Mouse (Mus musculus) bone marrow, adult 2 months (tissue): Measurements from ENCODE around the gene 4930402H24Rik. TPM values are rescaled to one million over a fixed set of nuclear protein-coding genes. Genes with fewer than 3 reads are reported as not detected.

ENCODE experiments used
- H3K27ac ChIP-seq: fragments of 200-500 bp; 2 replicates; pipeline ENCODE4 v1.5.1; 2012; ENCODE audit warnings: low read depth, mild to moderate bottlenecking, control low read depth, inconsistent platforms, low read length; ENCODE audit not compliant: control insufficient read depth, poor library complexity, insufficient read depth
- H3K4me1 ChIP-seq: fragments of 200-500 bp; 2 replicates; pipeline ENCODE4 v1.6.1; 2011; ENCODE audit warnings: low read length; ENCODE audit not compliant: control insufficient read depth, insufficient read depth
- H3K4me3 ChIP-seq: fragments of 200-500 bp; replicated peaks from 2 replicates; pipeline ENCODE3; 2011; ENCODE audit warnings: mild to moderate bottlenecking, low read depth, low read length, control low read depth; ENCODE audit not compliant: control insufficient read depth
- CTCF ChIP-seq: fragments of 200-500 bp; IDR thresholded peaks from 2 replicates; pipeline ENCODE4 v1.5.1; 2011; ENCODE audit warnings: low read length, control low read depth; ENCODE audit not compliant: control insufficient read depth, insufficient read depth
- POLR2A ChIP-seq: fragments of 200-500 bp; IDR thresholded peaks from 2 replicates; pipeline ENCODE4 v1.6.1; 2011; ENCODE audit warnings: low read depth, mild to moderate bottlenecking, control low read depth, low read length, borderline replicate concordance; ENCODE audit not compliant: control insufficient read depth
- WGBS: fragments of 180-500 bp; shearing (Covaris S2); methylation state at CpG from one replicate; pipeline ENCODE4 v1.1.7; 2018; 5-methylcytosine and 5-hydroxymethylcytosine counted together
- polyA plus RNA-seq: library from polyadenylated mRNA; stranded (reverse); fragments of >200 nt; gene quantifications from 2 replicates; pipeline ENCODE4 v1.2.4, GENCODE M21; 2011; ENCODE audit warnings: low replicate concordance; ENCODE audit not compliant: missing spikeins, insufficient read depth, insufficient read length

The 4930402H24Rik gene
- polyA plus RNA-seq, 1 experiment: 26.6 TPM

DNA sequence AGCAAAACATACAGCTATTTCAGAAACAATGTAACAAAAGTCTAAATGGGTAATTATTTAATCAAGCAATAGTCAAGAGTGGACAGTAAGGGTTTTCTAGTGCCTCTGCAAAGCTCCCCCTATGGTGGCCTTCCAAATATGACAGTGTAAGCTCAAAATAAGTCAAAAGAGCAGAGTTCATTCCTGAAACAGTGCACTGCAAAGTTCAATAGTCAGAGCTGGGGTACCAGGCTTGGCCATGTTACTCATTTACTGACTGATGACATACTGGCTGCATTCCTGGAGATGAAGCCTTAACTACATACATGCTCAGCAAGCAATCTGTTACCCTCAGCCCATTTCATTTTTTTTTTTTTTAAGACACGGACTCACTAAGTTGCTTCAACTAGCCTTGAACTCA is 91.7 kb downstream of the 4930402H24Rik start:
- 98% methylated on average over 1 of the region's 1 CpGs for WGBS
- TF ChIP-seq CTCF (no peak), POLR2A (no peak)
- no peak overlapping the region for H3K27ac ChIP-seq

GRCm38 (mm10) chr2:130813729-130814128 is 92.5 kb downstream of the 4930402H24Rik start:
- no peak overlapping the region for H3K27ac ChIP-seq
- H3K4me1 ChIP-seq: no peaks in the 10 kb centered on the region; the same call in 1 of the 2 replicates
- WGBS: 87% methylated on average over 6 of the region's 6 CpGs
- no peak for TF ChIP-seq POLR2A
- no peak for TF ChIP-seq CTCF
- no peak overlapping the region for H3K4me3 ChIP-seq

More for the DNA sequence above, 91.7 kb downstream of the 4930402H24Rik start:
- Histone ChIP-seq H3K4me1 (no peaks in the 10 kb centered on the region; the same call in 1 of the 2 replicates), H3K4me3 (no peak overlapping the region)

GRCm38 (mm10) chr2:130812487-130812886 is 93.7 kb downstream of the 4930402H24Rik start:
- WGBS: 90% methylated on average over 1 of the region's 1 CpGs
- Histone ChIP-seq H3K27ac (no peak overlapping the region), H3K4me3 (no peak overlapping the region), H3K4me1 (no peaks in the 10 kb centered on the region; the same call in 1 of the 2 replicates)
- no peak for TF ChIP-seq CTCF
- no peak for TF ChIP-seq POLR2A

- TF ChIP-seq CTCF (no peak), POLR2A (no peak)
- H3K4me3 ChIP-seq: no peak overlapping the region
- 94% methylated on average over 3 of the region's 3 CpGs for WGBS
- no peaks in the 10 kb centered on the region for H3K4me1 ChIP-seq
- no peak overlapping the region for H3K27ac ChIP-seq
Measured at GRCm38 (mm10) chr2:130805146-130805545, 101.1 kb downstream of the 4930402H24Rik start.

GRCm38 (mm10) chr2:130803706-130804105 is 102.5 kb downstream of the 4930402H24Rik start:
- WGBS: 91% methylated on average over 25 of the region's 25 CpGs
- Histone ChIP-seq H3K4me1 (no peaks in the 10 kb centered on the region), H3K4me3 (no peak overlapping the region), H3K27ac (no peak overlapping the region)
- no peak for TF ChIP-seq POLR2A
- TF ChIP-seq CTCF: no peak

DNA sequence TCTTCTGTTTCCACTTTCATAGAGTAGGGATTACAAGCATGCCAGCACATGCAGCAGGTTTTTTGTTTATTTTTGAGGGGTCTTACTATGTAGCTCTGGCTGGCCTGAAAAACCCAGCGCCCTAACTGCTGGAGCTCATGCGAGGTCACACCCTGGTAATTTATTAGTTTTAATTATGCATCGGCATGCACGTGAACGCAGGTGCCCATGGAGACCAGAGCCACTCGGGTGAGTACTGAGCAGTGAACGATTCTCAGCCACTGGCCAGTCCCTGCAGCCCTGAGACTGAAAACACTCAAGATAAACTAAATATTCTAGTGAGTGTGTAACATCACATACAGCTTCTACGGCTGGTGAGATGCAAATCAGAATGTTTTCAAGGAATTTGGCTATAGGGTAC is 110.5 kb downstream of the 4930402H24Rik start:
- 93% methylated on average over 8 of the region's 8 CpGs for WGBS
- H3K4me1 ChIP-seq: no peaks in the 10 kb centered on the region
- no peak overlapping the region for H3K27ac ChIP-seq
- no peak overlapping the region for H3K4me3 ChIP-seq
- TF ChIP-seq POLR2A (no peak), CTCF (no peak)

DNA sequence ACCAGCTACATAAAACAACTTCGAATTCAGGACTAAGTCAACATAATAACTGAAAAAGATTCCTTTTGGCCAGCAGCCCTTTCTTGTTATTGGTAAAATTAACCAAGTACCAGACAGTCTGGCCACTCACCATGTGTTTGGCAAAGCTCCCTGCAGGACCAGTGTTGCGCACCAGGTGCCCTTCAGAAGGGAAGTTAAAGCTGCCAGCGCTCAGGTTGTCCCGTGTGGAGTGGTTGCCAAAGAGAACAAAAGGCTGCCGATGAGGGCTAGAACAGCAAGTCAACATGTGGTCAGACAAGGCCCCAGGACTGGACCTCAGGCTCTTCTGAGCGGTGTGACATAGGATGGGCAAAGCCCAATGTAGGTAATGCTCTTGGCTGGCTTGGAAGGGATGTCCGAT is 114.5 kb downstream of the 4930402H24Rik start:
- TF ChIP-seq POLR2A: no peak
- no peak for TF ChIP-seq CTCF
- Histone ChIP-seq H3K4me1 (no peaks in the 10 kb centered on the region), H3K4me3 (no peak overlapping the region), H3K27ac (no peak overlapping the region)
- WGBS: 87% methylated on average over 7 of the region's 7 CpGs

DNA sequence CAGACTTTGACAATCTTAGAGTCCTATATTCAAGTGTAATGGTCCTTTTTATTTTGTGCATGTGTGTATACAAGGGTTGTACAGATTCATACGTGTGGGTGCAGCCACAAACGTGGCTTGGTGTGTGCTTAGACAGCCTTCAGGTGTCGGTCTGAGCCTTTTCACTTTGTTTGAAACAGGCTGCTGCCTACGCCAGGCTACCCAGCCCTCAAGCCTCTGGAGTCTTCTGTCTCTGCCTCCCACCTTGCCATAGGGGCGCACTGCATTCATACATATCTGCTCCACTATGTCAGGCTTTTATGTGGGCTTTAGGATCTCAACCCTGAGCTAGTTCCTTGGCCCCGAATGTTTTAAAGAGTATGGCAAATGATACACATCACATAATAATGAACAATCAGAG is 116.6 kb downstream of the 4930402H24Rik start:
- H3K4me1 ChIP-seq: no peaks in the 10 kb centered on the region
- 86% methylated on average over 6 of the region's 6 CpGs for WGBS
- TF ChIP-seq CTCF: no peak
- TF ChIP-seq POLR2A: no peak
- no peak overlapping the region for H3K4me3 ChIP-seq
- no peak overlapping the region for H3K27ac ChIP-seq

DNA sequence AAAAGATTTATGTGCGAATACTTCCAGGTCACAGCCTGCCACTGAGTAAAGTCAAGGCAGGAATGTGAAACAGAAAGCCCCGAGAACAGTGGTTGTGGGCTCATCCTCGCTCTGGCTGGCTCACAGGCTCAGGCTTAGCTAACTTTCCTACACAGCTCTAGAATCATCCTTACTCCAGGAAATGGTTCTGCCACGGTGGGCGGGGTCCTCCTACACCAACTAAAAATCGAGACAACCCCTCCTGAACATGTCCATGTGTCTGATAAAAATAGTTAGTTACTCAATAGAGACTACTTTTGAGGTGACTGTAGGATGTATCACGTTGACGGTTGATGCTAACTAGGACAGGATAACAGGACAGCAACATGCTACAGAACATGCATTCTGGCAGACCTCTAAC is 117.2 kb downstream of the 4930402H24Rik start:
- TF ChIP-seq CTCF: no peak
- no peak for TF ChIP-seq POLR2A
- Histone ChIP-seq H3K4me1 (no peaks in the 10 kb centered on the region), H3K27ac (no peak overlapping the region), H3K4me3 (no peak overlapping the region)
- 77% methylated on average over 8 of the region's 8 CpGs for WGBS
